Mouse (Mus musculus) forebrain, embryonic 11.5 days (tissue): ENCODE measurements around the gene Wdr3. TPM values are rescaled to one million over a fixed set of nuclear protein-coding genes. Genes with fewer than 3 reads are reported as not detected.

Experiments used
- ATAC-seq: fragments of 200-750 bp; cut with Nextera tagmentation; replicated peaks from 2 replicates; pipeline ENCODE4 v1.8.0; 2017; ENCODE audit warnings: moderate TSS enrichment; ENCODE audit not compliant: low FRiP score
- DNase-seq: peaks from one replicate; pipeline ENCODE4 v3.0.0-alpha.2; 2017; ENCODE audit warnings: low spot score
- H3K27ac ChIP-seq: fragments of 300-500 bp; sonication (generic); 2 replicates; pipeline ENCODE4 v1.5.1; 2014; ENCODE audit warnings: low read depth, low read length
- H3K27me3 ChIP-seq: fragments of 300-500 bp; sonication (generic); 2 replicates; pipeline ENCODE4 v1.6.1; 2014; ENCODE audit warnings: mild to moderate bottlenecking, low read length, mixed read lengths; ENCODE audit not compliant: control insufficient read depth, insufficient read depth
- H3K36me3 ChIP-seq: fragments of 300-500 bp; sonication (generic); 2 replicates; pipeline ENCODE4 v1.6.1; 2014; ENCODE audit warnings: mild to moderate bottlenecking, low read length, moderate library complexity, mixed read lengths; ENCODE audit not compliant: control insufficient read depth, insufficient read depth
- H3K4me1 ChIP-seq: fragments of 300-500 bp; sonication (generic); replicated peaks from 2 replicates; pipeline ENCODE4 v1.6.1; 2014; ENCODE audit warnings: low read length, mixed read lengths; ENCODE audit not compliant: control insufficient read depth, insufficient read depth
- H3K4me2 ChIP-seq: fragments of 300-500 bp; sonication (generic); 2 replicates; pipeline ENCODE4 v1.6.1; 2014; ENCODE audit warnings: low read depth, mild to moderate bottlenecking, low read length, moderate library complexity, mixed read lengths; ENCODE audit not compliant: severe bottlenecking
- H3K4me3 ChIP-seq: fragments of 300-500 bp; sonication (generic); 2 replicates; pipeline ENCODE4 v1.5.1; 2014; ENCODE audit warnings: low read depth, low read length
- H3K9ac ChIP-seq: fragments of 300-500 bp; sonication (generic); 2 replicates; pipeline ENCODE4 v1.6.1; 2014; ENCODE audit warnings: low read length
- H3K9me3 ChIP-seq: fragments of 300-500 bp; sonication (generic); 2 replicates; pipeline ENCODE4 v1.6.1; 2016; ENCODE audit warnings: low read length, mixed read lengths; ENCODE audit not compliant: control insufficient read depth
- WGBS: fragments of 180-500 bp; shearing (Covaris S2); extraction: QIAGEN DNeasy Blood & Tissue Kit; methylation state at CpG from one replicate; pipeline ENCODE4 v1.1.7; 2014; 5-methylcytosine and 5-hydroxymethylcytosine counted together
- polyA plus RNA-seq: library from polyadenylated mRNA; unstranded; fragments of >200 nt; fragmentation: Nextera tagmentation; extraction: Ambion mirVana; gene quantifications from 2 replicates; pipeline ENCODE4 v1.2.1, GENCODE M21; 2014

The Wdr3 gene
- polyA plus RNA-seq = 61.4 and 64.3 TPM in 2 replicates

DNA sequence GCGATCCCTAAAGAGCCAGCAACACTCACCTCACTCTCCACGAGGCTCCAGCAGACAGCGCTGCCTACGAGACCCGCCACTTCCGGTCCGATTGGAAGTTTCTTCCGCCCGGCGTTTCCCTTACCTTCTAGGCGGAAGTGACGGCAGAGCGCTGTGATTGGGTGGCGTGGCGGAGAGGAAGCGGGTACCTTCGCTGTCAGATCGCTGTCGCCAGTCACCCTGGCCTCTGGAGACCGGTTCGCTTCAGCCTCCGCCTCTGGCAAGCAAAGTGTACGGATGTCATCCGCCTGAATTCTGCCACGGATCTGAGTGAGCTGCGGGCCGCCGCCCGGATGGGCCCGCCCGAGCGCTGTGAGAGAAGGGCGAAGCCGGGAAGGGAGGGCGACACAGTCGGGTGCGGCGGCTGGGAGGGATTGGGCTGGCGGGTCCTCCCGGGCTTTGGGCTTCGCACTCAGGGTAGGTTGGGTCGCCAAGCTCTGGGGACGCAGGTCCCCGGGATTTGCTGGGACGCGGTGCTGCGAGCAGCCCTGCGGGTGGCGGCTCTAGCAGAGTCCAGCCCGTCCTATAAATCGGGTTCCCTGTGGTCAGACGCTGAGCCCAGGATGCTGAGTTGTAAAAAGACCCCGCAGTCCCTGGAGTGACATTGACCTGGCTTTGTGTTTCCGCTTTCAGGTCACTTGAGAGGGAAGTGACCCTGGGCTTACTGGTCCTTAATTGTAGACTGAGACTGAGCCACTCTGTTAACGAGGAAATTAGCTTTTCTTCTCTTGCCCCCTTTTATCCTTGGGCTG is at the start of gene Wdr3, which contains the start of gene Gdap2:
Gene Wdr3 (minus strand): TSS at position 93 of the 791 bp plus-strand sequence.
Gene Gdap2 (plus strand): TSS at position 67 of the 791 bp plus-strand sequence.
- Histone ChIP-seq H3K27me3 (no peaks in the 10 kb centered on the region), H3K4me1 (peaks cover 7% of the 10 kb centered on the region; the same call in 1 of the 2 replicates), H3K4me2 (peak within 1 kb of the TSS; percentile 60), H3K27ac (peak within 1 kb of the TSS; percentile 76; the same call in 1 of the 2 replicates), H3K36me3 (peaks cover 3% of the 10 kb centered on the region; the same call in 1 of the 2 replicates), H3K4me3 (peak within 1 kb of the TSS; percentile 83), H3K9ac (peak within 1 kb of the TSS; percentile 73), H3K9me3 (no peaks in the 10 kb centered on the region)
- WGBS = under 1% methylated on average over 55 of the region's 55 CpGs
- DNase-seq (peak; percentile 93), ATAC-seq (peak; percentile 97)

DNA sequence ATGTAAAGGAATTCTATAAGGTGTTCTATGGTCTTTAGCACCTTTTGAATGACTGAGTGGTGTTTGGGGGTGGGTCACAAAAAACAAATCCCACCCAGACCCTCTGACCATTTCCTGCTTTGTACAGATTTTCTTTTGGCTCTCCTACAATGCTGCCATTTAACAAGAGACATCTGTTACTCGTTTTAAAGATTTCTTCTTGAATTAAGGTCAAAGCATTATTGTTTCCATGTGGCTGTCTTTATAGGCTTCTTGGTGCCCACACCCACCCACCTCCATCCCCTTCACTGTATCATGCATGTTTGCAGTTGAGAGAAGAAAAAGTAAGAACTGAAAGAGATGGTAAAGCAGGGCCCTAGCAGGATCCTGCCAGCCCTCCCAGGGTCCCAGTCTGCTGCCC is 44.8 kb upstream of the Wdr3 start:
- no peaks in the 10 kb centered on the region for H3K4me1 ChIP-seq
- no peaks in the 10 kb centered on the region for H3K9me3 ChIP-seq
- ATAC-seq (no peak), DNase-seq (no peak)
- no peaks in the 10 kb centered on the region; the same call in 1 of the 2 replicates for H3K36me3 ChIP-seq
- H3K4me3 ChIP-seq = no peak overlapping the region
- no peaks in the 10 kb centered on the region for H3K27me3 ChIP-seq
- WGBS = 59% methylated on average over 1 of the region's 1 CpGs
- H3K4me2 ChIP-seq = no peak overlapping the region
- H3K27ac ChIP-seq = no peak overlapping the region
- H3K9ac ChIP-seq = no peak overlapping the region

DNA sequence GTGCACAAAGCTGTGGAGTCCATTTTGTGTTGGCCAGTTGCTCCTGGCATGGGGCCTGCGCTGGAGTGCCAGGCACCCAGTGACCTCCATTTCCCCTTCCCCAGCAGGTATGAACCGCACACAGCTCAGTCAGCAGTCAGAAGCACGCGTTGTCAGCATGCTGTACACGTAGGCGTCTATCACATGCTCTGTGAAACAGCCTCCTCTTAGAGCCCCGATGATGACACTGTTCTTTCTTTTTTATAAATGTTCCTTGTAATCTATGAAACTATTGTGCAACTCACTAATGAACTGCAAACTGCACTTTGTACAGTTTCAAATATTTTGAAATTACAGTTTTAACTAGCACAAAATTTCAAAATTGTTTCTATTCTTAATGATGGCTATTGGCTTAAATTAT is 39.3 kb upstream of the Wdr3 start:
- no peak overlapping the region for H3K4me2 ChIP-seq
- no peak overlapping the region for H3K4me3 ChIP-seq
- H3K9ac ChIP-seq = no peak overlapping the region
- no peak for ATAC-seq
- WGBS = 95% methylated on average over 7 of the region's 7 CpGs
- no peak overlapping the region for H3K27ac ChIP-seq
- DNase-seq = no peak
- peaks cover 2% of the 10 kb centered on the region; the same call in 1 of the 2 replicates for H3K36me3 ChIP-seq
- H3K4me1 ChIP-seq = no peaks in the 10 kb centered on the region
- no peaks in the 10 kb centered on the region for H3K9me3 ChIP-seq
- no peaks in the 10 kb centered on the region for H3K27me3 ChIP-seq

DNA sequence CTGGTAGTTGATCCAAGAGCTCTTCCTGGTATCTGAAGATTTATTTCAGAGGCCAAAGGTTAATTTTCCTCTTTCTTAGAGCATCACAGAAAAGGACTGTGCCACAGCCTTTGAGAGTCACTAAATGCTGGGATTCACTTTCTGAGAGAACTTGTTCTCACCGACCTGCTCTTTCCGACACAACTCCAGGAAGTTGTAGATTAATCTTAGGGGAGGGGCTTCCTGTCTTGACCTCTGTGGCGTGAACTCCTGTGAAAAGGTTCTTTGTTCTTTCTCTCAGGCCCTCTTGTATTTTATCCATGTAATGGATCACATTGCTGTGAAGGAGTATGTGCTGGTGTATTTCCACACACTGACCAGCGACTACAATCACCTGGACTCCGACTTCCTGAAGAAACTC is 32.0 kb upstream of the Wdr3 start:
- no peak overlapping the region for H3K27ac ChIP-seq
- 0 out of 2 replicates have a peak, but pooled peaks cover 2% of the 10 kb centered on the region for H3K36me3 ChIP-seq

DNA sequence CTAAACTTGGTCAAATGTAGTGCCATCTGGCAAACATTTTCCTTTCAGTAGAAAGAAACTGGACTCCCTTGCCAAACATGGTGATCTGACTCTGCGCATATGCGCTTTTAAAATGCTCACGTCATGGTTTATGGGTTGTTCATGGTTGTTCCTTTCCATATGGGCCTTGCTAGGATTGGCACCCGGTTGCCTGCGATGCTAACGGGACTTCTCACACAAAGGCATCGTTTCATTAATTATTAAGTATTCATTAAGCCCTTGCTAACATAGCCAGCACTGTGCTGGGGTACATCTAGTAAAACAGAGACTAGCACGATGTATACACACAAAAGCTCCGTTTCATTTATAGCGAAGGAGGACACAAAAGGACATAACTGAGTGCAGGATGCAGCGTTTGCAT is 27.7 kb upstream of the Wdr3 start:
- H3K4me1 ChIP-seq = no peaks in the 10 kb centered on the region

More for the DNA sequence above, 32.0 kb upstream of the Wdr3 start:
- H3K9me3 ChIP-seq = no peaks in the 10 kb centered on the region
- H3K4me1 ChIP-seq = no peaks in the 10 kb centered on the region
- H3K4me2 ChIP-seq = no peak overlapping the region
- H3K9ac ChIP-seq = no peak overlapping the region
- H3K27me3 ChIP-seq = no peaks in the 10 kb centered on the region
- DNase-seq (no peak), ATAC-seq (no peak)
- no peak overlapping the region for H3K4me3 ChIP-seq
- 64% methylated on average over 5 of the region's 5 CpGs for WGBS

DNA sequence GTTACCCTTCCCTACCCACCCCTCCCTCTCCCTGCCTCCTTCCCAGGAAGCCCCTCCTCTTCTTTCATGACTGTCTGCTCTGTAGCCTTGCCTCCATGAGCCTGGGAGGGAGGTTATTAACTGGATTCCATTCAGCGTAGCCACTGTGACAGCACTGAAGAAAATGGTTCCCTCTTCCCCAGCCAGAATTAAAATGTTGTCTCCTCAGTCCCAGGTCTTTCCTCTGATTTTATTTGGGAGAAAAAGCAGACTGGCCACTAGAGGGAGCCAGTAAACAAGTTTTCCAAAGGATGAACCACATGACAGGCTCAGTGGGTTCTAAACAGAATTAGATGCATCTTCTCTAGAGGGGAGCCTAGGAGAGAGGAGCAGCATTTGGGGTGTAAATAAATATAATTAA is 27.2 kb upstream of the Wdr3 start:
- no peaks in the 10 kb centered on the region for H3K4me1 ChIP-seq
- no peaks in the 10 kb centered on the region for H3K27me3 ChIP-seq
- ATAC-seq (peak; percentile 63; the same call in 1 of the 2 replicates), DNase-seq (peak; percentile 63)
- WGBS = 44% methylated on average over 1 of the region's 1 CpGs
- no peaks in the 10 kb centered on the region for H3K9me3 ChIP-seq
- H3K9ac ChIP-seq = no peak overlapping the region
- H3K36me3 ChIP-seq = no peaks in the 10 kb centered on the region
- no peak overlapping the region for H3K4me2 ChIP-seq
- H3K27ac ChIP-seq = no peak overlapping the region
- H3K4me3 ChIP-seq = no peak overlapping the region

More for the DNA sequence above, 27.7 kb upstream of the Wdr3 start:
- no peak overlapping the region for H3K4me2 ChIP-seq
- ATAC-seq (no peak), DNase-seq (no peak)
- H3K27ac ChIP-seq = no peak overlapping the region
- H3K36me3 ChIP-seq = no peaks in the 10 kb centered on the region
- H3K4me3 ChIP-seq = no peak overlapping the region
- no peaks in the 10 kb centered on the region for H3K27me3 ChIP-seq
- no peak overlapping the region for H3K9ac ChIP-seq
- 84% methylated on average over 11 of the region's 11 CpGs for WGBS
- no peaks in the 10 kb centered on the region for H3K9me3 ChIP-seq

DNA sequence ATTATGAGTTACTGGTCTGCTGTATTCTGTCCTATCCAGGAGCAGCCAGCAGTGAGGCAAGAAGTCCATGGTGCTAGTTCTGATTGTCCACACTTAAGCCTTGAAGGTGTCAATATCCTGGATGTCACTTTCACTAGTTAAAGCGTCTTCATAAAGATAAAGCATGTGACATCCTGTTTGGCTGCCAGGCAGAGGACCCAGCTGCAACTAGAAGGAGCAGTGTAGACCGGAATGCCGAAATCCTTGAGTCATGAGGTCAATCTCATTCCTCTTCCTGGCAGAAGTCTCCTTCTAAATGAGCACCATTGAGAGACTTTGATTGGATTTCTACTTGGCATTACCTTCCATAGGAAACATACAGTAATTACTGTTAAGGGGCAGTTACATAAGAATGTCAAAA is 18.3 kb upstream of the Wdr3 start:
- H3K9me3 ChIP-seq = no peaks in the 10 kb centered on the region
- DNase-seq = no peak
- WGBS = 89% methylated on average over 3 of the region's 3 CpGs
- no peak overlapping the region for H3K4me2 ChIP-seq
- ATAC-seq = no peak
- H3K36me3 ChIP-seq = no peaks in the 10 kb centered on the region; the same call in 1 of the 2 replicates
- H3K9ac ChIP-seq = no peak overlapping the region
- no peak overlapping the region for H3K4me3 ChIP-seq
- no peaks in the 10 kb centered on the region for H3K27me3 ChIP-seq
- no peaks in the 10 kb centered on the region for H3K4me1 ChIP-seq
- H3K27ac ChIP-seq = no peak overlapping the region

DNA sequence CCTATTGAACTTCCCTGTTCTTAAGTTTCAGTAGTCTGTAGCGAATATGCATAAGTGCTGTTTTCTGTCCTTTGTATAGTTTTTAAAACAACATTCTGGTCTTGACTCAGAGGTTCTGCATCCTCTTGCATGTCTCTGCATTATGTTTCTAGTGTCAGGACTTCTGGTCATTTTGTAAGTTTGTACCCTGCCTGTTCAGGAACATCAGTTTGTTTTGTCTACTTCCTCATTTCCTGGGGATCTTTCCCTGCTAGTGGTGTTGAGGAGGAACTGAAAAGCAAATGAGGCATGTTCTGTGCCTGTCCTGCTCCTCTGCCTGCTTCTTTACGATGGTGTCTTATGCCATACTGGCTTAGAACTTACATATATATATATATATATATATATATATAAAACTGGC is 13.8 kb upstream of the Wdr3 start:
- no peaks in the 10 kb centered on the region; the same call in 1 of the 2 replicates for H3K36me3 ChIP-seq
- ATAC-seq = no peak

More for the DNA sequence above, 13.8 kb upstream of the Wdr3 start:
- no peaks in the 10 kb centered on the region for H3K9me3 ChIP-seq
- no peaks in the 10 kb centered on the region for H3K4me1 ChIP-seq
- H3K27me3 ChIP-seq = no peaks in the 10 kb centered on the region
- no peak overlapping the region for H3K27ac ChIP-seq
- H3K4me3 ChIP-seq = no peak overlapping the region
- no peak overlapping the region for H3K4me2 ChIP-seq
- DNase-seq = no peak
- H3K9ac ChIP-seq = no peak overlapping the region
- 87% methylated on average over 2 of the region's 2 CpGs for WGBS
